Mouse (Mus musculus): Measurements from ENCODE around the gene Catsper4.

DNA sequence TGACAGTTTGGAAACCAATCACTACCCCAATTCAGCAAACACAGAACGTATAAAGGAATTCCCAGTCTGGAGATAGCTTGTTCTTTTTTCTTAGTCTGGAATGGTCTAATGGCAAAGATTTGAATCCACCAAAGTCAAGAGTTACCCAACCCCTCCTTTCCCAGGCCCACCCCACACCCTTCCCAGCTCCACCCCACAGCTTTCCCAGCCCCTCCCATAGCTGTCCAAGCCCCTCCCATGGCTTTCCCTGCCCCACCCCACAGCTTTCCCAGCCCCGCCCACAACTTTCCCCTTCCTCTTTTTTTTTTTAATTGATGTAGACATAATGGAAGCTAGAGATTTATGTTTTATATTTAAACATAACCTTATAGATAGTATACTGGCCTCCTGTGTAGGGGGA, 27.8 kb downstream of the Catsper4 start:
- TF ChIP-seq CTCF (IDR thresholded peaks at IDR 0.05; ENCODE audit: low read depth), result no peak
- no peak for TF ChIP-seq EP300 (IDR thresholded peaks at IDR 0.05; ENCODE audit: low read depth)
